Mouse (Mus musculus) limb, embryonic 12.5 days (tissue): Measurements from ENCODE around the gene Cdca4. TPM values are rescaled to one million over a fixed set of nuclear protein-coding genes. Genes with fewer than 3 reads are reported as not detected.

Source experiments
- ATAC-seq: fragments of 200-750 bp; cut with Nextera tagmentation; 2 replicates; pipeline ENCODE4 v1.8.0; 2017; ENCODE audit warnings: low read depth, moderate TSS enrichment; ENCODE audit not compliant: insufficient number of reproducible peaks, insufficient read depth, low FRiP score, low TSS enrichment
- H3K27ac ChIP-seq: fragments of 300-500 bp; sonication (generic); 2 replicates; pipeline ENCODE4 v1.5.1; 2016; ENCODE audit warnings: mild to moderate bottlenecking, moderate library complexity
- H3K27me3 ChIP-seq: fragments of 300-500 bp; sonication (generic); 2 replicates; pipeline ENCODE4 v1.6.1; 2016; ENCODE audit warnings: mild to moderate bottlenecking, moderate library complexity
- H3K36me3 ChIP-seq: fragments of 300-500 bp; sonication (generic); 2 replicates; pipeline ENCODE4 v1.6.1; 2016; ENCODE audit warnings: mild to moderate bottlenecking, moderate library complexity
- H3K4me1 ChIP-seq: fragments of 300-500 bp; sonication (generic); replicated peaks from 2 replicates; pipeline ENCODE4 v1.6.1; 2016
- H3K4me2 ChIP-seq: fragments of 300-500 bp; sonication (generic); 2 replicates; pipeline ENCODE4 v1.6.1; 2016; ENCODE audit warnings: mild to moderate bottlenecking, moderate library complexity
- H3K4me3 ChIP-seq: fragments of 300-500 bp; sonication (generic); replicated peaks from 2 replicates; pipeline ENCODE4 v1.5.1; 2016; ENCODE audit warnings: mild to moderate bottlenecking
- H3K9ac ChIP-seq: fragments of 300-500 bp; sonication (generic); replicated peaks from 2 replicates; pipeline ENCODE4 v1.6.1; 2016; ENCODE audit warnings: mild to moderate bottlenecking, moderate library complexity
- H3K9me3 ChIP-seq: fragments of 300-500 bp; sonication (generic); 2 replicates; pipeline ENCODE4 v1.6.1; 2016; ENCODE audit warnings: mild to moderate bottlenecking, moderate library complexity
- WGBS: fragments of 180-500 bp; shearing (Covaris S2); methylation state at CpG from one replicate; pipeline ENCODE4 v1.1.7; 2016; 5-methylcytosine and 5-hydroxymethylcytosine counted together
- polyA plus RNA-seq: library from polyadenylated mRNA; unstranded; fragments of >200 nt; fragmentation: Nextera tagmentation; extraction: Ambion mirVana; gene quantifications from 2 replicates; pipeline ENCODE4 v1.2.1, GENCODE M21; 2016

The Cdca4 gene
- polyA plus RNA-seq, 1 experiment from 2014 or later: 166 TPM

DNA sequence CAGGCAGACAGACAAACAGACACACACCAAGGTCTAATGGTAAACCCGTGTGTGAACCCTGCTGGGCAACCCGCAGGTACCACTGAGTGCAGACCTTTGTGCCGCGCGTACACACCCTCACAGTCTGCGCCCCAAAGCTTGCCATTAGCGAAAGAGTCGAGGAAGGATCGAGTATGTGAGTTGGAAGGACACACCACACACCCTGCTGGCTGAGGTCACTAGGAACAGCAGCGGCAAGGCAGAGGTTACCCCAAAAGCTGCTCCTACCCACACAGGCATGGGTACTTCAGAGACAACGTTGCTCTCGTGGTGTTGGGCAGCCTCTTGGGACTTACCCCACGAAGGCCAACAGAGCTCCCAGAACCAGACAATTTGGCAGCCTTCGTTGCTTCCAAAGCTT is 56.9 kb downstream of the Cdca4 start:
- no peaks in the 10 kb centered on the region; the same call in 1 of the 2 replicates for H3K27me3 ChIP-seq
- no peaks in the 10 kb centered on the region for H3K4me1 ChIP-seq
- no peak for ATAC-seq
- H3K36me3 ChIP-seq: no peaks in the 10 kb centered on the region
- no peak overlapping the region for H3K4me3 ChIP-seq
- H3K27ac ChIP-seq: no peak overlapping the region
- peaks cover 12% of the 10 kb centered on the region; the same call in 1 of the 2 replicates for H3K9me3 ChIP-seq
- 89% methylated on average over 14 of the region's 14 CpGs for WGBS
- H3K9ac ChIP-seq: no peak overlapping the region
- H3K4me2 ChIP-seq: no peak overlapping the region

DNA sequence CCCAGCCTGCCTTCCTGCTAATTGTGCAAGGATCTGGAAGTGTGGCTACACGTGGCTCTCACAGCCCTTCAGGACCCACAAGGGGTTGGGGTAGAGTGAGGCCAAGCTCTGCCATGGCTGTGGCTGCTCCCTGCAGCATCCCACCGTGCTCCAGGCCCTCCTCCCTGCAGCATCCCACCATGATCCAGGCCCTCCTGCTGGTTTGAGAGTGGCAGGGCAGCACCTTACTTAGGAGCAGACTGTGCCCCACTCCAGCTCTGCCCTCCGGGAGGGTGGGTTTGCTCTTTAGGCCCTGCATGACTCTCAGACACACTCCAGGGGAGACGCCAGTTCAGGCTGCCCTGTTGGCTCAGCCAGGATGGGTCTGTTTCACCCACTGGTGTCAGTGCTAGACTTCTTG is 58.8 kb downstream of the Cdca4 start:
- H3K9ac ChIP-seq: no peak overlapping the region
- H3K27ac ChIP-seq: no peak overlapping the region
- no peak for ATAC-seq
- WGBS: 77% methylated on average over 4 of the region's 4 CpGs
- peaks cover 8% of the 10 kb centered on the region; the same call in 1 of the 2 replicates for H3K9me3 ChIP-seq
- H3K27me3 ChIP-seq: no peaks in the 10 kb centered on the region; the same call in 1 of the 2 replicates
- no peak overlapping the region for H3K4me2 ChIP-seq
- H3K36me3 ChIP-seq: no peaks in the 10 kb centered on the region
- no peaks in the 10 kb centered on the region for H3K4me1 ChIP-seq
- H3K4me3 ChIP-seq: no peak overlapping the region

Other genes with a start within 250 kb of the Cdca4 start
- 2.0 and 2.2 TPM in 2 replicates for gene Inf2, start 240.6 kb downstream of the Cdca4 start, polyA plus RNA-seq
- gene Adssl1, start 209.4 kb downstream of the Cdca4 start, polyA plus RNA-seq: 9.2 and 10.0 TPM in 2 replicates
- 248 and 258 TPM in 2 replicates for gene Siva1, start 184.7 kb downstream of the Cdca4 start, polyA plus RNA-seq
- gene Akt1, start 154.5 kb downstream of the Cdca4 start, polyA plus RNA-seq: 67.0 and 156 TPM in 2 replicates
- gene Zbtb42, start 150.6 kb downstream of the Cdca4 start, polyA plus RNA-seq: 1.4 and 2.7 TPM in 2 replicates
- gene Cep170b, start 109.0 kb downstream of the Cdca4 start, polyA plus RNA-seq: 17.8 and 18.8 TPM in 2 replicates
- gene Pld4, start 68.8 kb downstream of the Cdca4 start, polyA plus RNA-seq: 3.1 and 4.4 TPM in 2 replicates
- gene Ahnak2, start 26.8 kb downstream of the Cdca4 start, polyA plus RNA-seq: 0.23 and 0.26 TPM in 2 replicates
- 9.2 and 9.3 TPM in 2 replicates for gene Clba1, start 20.5 kb downstream of the Cdca4 start, polyA plus RNA-seq
- gene Gpr132, start 38.8 kb upstream of the Cdca4 start, polyA plus RNA-seq: 0.08 TPM in 1 of 2 replicates, not detected in the other
- gene Jag2, start 100.4 kb upstream of the Cdca4 start, polyA plus RNA-seq: 6.4 and 6.8 TPM in 2 replicates
- 81.6 and 95.2 TPM in 2 replicates for gene Nudt14, start 112.7 kb upstream of the Cdca4 start, polyA plus RNA-seq
- gene Btbd6, start 147.1 kb upstream of the Cdca4 start, polyA plus RNA-seq: 25.7 and 29.1 TPM in 2 replicates
- 76.0 and 83.0 TPM in 2 replicates for gene Brf1, start 171.3 kb upstream of the Cdca4 start, polyA plus RNA-seq
- gene Pacs2, start 185.1 kb upstream of the Cdca4 start, polyA plus RNA-seq: 15.8 and 17.9 TPM in 2 replicates
- gene Tex22, start 245.1 kb upstream of the Cdca4 start, polyA plus RNA-seq: not detected in 2 replicates